Mouse (Mus musculus) fat pad, adult 2 months (tissue): ENCODE measurements at regions not wholly inside any gene's neighbourhood (a gene's known extent, or its start where the extent isn't known, plus 50 kb on each side); places are given as distances from the start of the nearest gene placed in this dataset.
"Not testable (repeated sequence)": the region's sequence is repeated elsewhere in the genome, so short reads cannot be mapped to it uniquely, and the experiment has no call there.

Experiments
- DNase-seq: peaks from one replicate; pipeline ENCODE4 v3.0.0-alpha.2; 2011; ENCODE audit warnings: low read depth, low spot score; ENCODE audit errors: extremely low read depth

GRCm38 (mm10) chr5:75404601-75405285, 170.0 kb upstream of the Kit start:
- DNase-seq: no peak

GRCm38 (mm10) chr5:75405496-75405895, 169.2 kb upstream of the Kit start:
- DNase-seq: no peak

GRCm38 (mm10) chr5:75407686-75408085, 167.0 kb upstream of the Kit start:
- DNase-seq: no peak

GRCm38 (mm10) chr5:75410240-75411186, 164.2 kb upstream of the Kit start:
- DNase-seq: no peak

- not testable (repeated sequence) for DNase-seq
Measured at GRCm38 (mm10) chr5:75419282-75419681, 155.4 kb upstream of the Kit start.

- DNase-seq: no peak
Measured at GRCm38 (mm10) chr5:75432885-75433284, 141.8 kb upstream of the Kit start.

- no peak for DNase-seq
Measured at GRCm38 (mm10) chr5:75437924-75438323, 136.8 kb upstream of the Kit start.

GRCm38 (mm10) chr5:75444024-75444604, 130.6 kb upstream of the Kit start:
- no peak for DNase-seq

- DNase-seq: no peak
Measured at GRCm38 (mm10) chr5:75446386-75446785, 128.3 kb upstream of the Kit start.

GRCm38 (mm10) chr5:75449913-75450525, 124.7 kb upstream of the Kit start:
- DNase-seq: no peak

- no peak for DNase-seq
Measured at GRCm38 (mm10) chr5:75450564-75450963, 124.2 kb upstream of the Kit start.

- DNase-seq: no peak
Measured at GRCm38 (mm10) chr5:75451081-75451480, 123.6 kb upstream of the Kit start.

- DNase-seq: no peak
Measured at GRCm38 (mm10) chr5:75451693-75452092, 123.0 kb upstream of the Kit start.

GRCm38 (mm10) chr5:75453757-75454390, 120.8 kb upstream of the Kit start:
- DNase-seq: no peak

GRCm38 (mm10) chr5:75454961-75455541, 119.7 kb upstream of the Kit start:
- no peak for DNase-seq

- no peak for DNase-seq
Measured at GRCm38 (mm10) chr5:75457403-75457802, 117.3 kb upstream of the Kit start.

- no peak for DNase-seq
Measured at GRCm38 (mm10) chr5:75458317-75458716, 116.4 kb upstream of the Kit start.

GRCm38 (mm10) chr5:75459758-75460354, 114.9 kb upstream of the Kit start:
- no peak for DNase-seq

GRCm38 (mm10) chr5:75460414-75461025, 114.2 kb upstream of the Kit start:
- no peak for DNase-seq

GRCm38 (mm10) chr5:75461368-75461767, 113.3 kb upstream of the Kit start:
- no peak for DNase-seq
